Mouse (Mus musculus): ENCODE data around the gene Vwa3b. TPM values are rescaled to one million over a fixed set of nuclear protein-coding genes. Genes with fewer than 3 reads are reported as not detected.

Gene Vwa3b
- total RNA-seq, 1 experiment from 2014 or later: not detected

DNA sequence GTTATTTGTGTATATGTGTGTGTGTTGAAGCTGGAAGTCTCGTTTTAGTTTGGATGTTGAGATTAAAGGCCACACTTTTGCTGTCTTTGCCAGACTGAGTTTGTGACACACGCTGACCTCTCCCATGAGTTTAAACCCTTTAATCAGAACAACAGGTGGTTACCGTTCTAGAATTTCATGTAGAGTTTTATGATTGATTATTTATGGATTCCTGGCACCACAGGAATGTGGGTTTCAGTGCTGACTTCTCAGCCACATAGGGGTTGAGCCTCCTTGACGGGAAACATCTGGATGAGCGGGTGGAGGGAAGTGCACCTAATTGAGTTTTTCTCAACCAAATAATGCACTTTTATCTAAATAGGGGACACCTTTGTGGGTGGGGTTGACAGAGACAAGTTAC is 19.1 kb downstream of the Vwa3b start:
- ATAC-seq (replicated peaks; ENCODE audit: insufficient number of reproducible peaks, low FRiP score, low TSS enrichment, poor library complexity, severe bottlenecking): no peak

DNA sequence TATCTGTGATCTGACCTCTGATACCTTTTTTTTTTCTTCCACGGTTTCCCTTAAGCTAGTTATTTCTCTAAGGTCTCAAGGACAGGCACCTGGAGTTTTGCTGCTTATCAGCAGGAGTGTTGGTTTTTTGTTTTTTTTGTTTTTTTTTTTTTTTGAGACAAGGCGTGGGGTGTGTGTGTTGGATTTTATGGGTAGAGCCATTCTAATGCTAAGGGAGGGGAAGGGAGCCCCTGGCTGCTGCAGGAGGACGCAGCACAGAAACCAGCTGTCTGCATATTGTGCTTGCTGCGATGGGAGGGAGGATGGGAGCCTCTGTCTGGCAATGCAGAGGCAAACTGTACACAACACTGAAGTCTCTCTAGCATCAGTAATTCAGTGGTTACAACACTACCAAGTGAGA is 22.8 kb downstream of the Vwa3b start:
- ATAC-seq (replicated peaks; ENCODE audit: insufficient number of reproducible peaks, low FRiP score, low TSS enrichment, poor library complexity, severe bottlenecking): no peak

DNA sequence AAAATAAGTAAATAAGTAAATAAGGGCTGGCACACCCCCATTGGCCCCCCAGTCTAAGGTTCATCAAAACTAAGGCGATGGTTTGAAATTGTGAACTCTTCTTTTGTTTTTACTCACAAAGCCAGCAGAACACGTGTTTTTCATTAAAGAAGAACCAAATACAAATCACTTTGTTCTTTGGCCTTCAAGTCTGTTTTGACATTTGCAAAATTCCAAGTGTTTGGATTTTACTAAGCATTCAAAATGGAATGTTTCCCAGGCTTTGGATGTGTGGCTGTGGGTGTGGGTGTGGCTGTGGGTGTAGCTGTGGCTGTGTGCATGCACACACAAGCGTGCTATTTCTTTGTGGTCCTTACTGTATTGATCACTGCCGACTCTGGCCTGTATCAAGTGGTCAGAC is 27.3 kb downstream of the Vwa3b start:
- ATAC-seq (replicated peaks; ENCODE audit: insufficient number of reproducible peaks, low FRiP score, low TSS enrichment, poor library complexity, severe bottlenecking): no peak

DNA sequence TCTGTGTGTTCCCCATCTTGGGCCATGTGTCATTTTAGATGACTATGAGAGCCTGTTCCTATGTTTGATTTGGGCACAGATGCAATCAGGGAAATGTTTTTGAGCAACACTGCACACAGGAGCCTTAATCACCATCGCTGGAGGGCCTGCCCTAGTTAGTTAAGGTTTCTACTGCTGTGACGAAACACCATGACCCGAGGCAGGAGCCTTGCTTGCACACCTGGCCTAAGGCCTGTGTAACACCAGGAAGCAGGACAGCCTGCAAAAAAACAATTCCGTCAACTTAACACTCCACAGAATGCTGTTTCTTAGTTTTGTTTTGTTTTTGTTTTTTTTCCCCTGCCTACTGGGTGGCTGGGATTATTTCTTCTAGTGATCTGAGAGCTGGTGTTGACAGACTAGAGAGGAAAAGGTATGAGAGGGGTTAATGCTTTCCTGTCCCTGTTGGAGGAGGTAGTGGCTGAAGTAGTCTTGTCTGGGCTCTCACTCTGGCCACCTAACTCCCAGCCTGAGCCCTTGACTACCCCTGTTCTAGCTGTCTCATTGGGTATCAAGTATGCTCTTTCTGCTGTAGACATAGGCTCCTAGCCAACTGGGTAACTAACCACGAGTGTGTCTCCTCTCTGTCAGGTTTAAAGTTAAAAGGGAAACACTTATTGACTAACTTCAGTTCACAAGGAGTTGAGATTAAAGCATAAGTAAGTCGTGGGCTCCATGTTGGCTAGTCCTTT is 30.6 kb downstream of the Vwa3b start:
- ATAC-seq (replicated peaks; ENCODE audit: insufficient number of reproducible peaks, low FRiP score, low TSS enrichment, poor library complexity, severe bottlenecking): no peak

DNA sequence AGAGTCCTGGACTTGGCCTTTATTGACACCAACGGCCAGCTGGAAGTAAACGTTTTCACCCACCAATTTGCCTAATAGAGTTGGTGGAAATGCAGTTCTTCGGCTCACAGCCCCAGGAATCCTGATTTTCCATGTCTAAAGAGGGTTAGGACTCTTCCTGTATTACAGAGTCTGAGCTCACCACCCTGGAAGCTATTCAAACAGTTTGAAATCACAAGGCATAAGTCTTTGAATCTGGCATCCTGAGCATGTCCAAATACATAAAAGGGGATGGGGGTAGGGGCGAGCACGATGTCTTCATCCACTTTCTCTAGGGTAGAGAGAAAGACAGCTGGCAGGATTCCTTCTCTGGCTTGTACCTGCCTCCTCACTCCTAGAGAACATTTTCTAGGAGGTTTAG is 34.5 kb downstream of the Vwa3b start:
- ATAC-seq (replicated peaks; ENCODE audit: insufficient number of reproducible peaks, low FRiP score, low TSS enrichment, poor library complexity, severe bottlenecking): no peak

DNA sequence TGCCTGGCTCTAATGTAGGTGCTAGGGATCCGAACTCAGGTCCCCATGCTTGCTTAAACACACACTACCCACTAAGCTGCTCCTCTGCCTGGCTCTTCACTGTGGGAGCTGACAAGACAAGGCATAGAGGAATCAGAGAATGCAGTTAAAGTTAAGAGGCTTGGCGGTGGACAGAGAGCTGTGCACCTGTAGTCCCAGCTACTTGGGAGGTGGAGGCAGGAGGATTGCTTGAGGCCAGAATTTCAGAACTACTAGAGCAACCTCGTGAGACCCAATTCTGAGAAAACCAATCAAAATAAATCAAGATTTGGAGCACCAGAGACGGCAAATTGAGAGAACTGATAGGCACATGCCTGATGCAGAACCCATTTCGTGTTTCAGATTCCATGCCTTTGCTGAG is 36.7 kb downstream of the Vwa3b start:
- no peak for ATAC-seq (replicated peaks; ENCODE audit: insufficient number of reproducible peaks, low FRiP score, low TSS enrichment, poor library complexity, severe bottlenecking)

DNA sequence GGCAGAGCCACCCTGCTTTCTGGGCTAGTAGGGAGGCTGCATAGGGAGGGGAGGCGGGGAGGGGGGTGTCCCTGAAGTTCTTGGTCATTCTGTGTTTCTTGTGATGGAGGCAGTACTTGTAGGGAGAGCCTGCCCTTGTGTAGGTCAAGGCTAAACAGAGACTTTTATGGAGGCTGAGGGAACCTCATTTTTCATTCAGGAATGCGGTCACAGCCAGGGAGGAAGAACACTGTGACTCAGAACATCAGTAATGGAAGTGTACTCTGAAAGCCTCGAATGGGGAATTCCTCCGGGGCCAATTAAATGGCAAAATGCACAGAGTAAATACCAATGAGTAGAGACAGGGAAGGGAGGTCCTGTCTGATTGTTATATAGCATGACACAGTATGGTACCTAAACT is 37.4 kb downstream of the Vwa3b start:
- no peak for ATAC-seq (replicated peaks; ENCODE audit: insufficient number of reproducible peaks, low FRiP score, low TSS enrichment, poor library complexity, severe bottlenecking)

DNA sequence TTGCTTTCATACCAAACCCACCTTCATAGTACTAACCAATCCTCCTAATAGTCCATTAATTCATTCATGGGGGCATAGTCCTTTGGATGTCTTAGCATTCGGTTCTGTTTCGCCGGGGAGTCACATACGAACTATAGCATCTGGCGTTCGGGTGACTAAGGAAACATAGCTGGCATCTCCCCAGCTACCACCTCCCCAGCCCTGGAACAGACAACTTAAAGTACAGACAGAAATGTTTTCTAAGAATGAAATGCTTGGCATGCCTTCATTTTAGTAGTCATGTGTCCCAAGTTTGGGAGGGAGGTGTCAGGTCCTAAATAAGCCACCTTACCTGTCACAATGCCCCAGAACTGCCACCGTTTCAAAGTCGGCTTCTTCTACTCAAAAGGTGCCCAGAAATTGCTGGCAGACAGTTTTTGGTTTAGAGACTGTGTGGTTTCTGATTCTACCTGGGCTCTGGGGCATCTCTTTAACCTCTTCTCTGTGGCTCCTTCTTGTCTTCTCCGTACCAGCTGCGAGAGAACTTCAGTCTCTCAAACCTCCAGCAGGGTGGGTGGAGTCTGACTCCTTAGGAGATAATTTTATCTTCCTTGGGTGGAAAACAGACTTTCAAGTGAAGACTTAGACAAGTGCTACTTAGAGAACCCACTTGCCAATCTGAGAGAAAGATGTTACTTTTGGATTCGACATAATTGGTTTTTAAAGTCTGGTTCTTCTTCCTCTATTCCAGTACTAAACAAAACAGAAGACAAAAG is 39.4 kb downstream of the Vwa3b start:
- no peak for ATAC-seq (replicated peaks; ENCODE audit: insufficient number of reproducible peaks, low FRiP score, low TSS enrichment, poor library complexity, severe bottlenecking)

DNA sequence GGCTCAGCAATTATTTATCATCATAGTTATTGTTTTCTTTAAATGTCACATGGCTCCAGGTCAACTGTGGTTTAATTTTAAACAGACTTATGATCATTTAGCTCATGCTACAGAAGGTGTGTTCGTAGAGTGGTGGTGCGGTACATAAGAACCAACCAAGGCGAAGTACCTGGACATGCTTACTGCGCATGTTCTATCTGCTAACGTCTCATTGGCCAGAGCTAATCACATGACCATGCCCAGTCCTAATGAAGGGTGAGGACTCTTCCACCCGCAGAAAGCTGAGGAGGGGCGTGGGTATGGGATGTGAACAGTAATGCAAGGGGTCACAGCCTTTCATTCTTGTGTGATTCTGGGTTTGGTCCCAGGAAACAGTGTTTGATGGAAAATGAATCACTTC is 49.4 kb downstream of the Vwa3b start:
- no peak for ATAC-seq (replicated peaks; ENCODE audit: insufficient number of reproducible peaks, low FRiP score, low TSS enrichment, poor library complexity, severe bottlenecking)

DNA sequence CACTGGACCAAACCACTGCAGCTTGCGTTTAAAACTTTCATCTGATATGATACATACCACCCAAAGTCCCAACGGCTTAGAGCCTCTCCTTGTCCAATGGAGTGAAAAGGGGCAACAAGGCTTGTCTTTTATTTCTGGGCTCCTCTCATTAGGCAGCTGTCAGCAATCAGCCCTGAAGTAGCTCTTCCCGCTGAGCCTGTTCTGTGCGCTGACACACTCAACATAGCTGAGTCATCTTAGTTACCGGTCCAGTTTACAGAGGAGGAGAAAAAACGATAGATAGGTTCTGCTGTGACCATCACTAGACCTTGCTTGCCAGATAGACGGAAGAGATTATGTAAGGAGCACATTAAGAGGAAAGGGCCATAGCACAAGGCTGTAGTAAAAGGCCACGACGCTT is 50.9 kb downstream of the Vwa3b start:
- no peak for ATAC-seq (replicated peaks; ENCODE audit: insufficient number of reproducible peaks, low FRiP score, low TSS enrichment, poor library complexity, severe bottlenecking)

DNA sequence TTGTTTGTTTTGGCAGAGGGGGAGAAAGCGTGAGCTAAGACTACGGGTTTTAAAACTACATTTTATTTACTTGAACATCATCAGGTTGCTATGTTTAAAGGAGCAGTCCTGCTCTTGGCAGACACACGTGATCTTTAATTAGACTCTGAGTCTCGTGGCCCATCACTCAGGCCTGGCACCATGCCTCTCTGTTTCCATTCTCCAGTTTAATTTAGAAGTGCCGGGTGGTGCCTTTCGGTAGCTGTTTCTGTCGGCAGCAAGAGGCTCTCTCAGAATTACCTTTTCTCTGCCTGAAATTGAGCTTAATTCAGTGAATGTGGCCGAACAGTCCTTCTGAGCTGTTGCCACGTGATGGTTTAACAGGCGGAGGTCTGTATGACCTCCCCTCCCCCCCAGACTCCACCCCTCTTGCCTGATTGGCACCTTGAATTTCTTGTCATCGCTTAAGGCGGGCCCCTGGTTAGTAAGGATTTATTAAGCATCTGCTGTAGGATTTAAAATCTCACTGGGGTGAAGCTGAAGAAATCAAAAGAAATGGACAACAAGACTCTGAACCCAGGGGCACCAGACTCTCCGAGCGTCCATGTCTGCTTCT is 51.7 kb downstream of the Vwa3b start:
- no peak for ATAC-seq (replicated peaks; ENCODE audit: insufficient number of reproducible peaks, low FRiP score, low TSS enrichment, poor library complexity, severe bottlenecking)

DNA sequence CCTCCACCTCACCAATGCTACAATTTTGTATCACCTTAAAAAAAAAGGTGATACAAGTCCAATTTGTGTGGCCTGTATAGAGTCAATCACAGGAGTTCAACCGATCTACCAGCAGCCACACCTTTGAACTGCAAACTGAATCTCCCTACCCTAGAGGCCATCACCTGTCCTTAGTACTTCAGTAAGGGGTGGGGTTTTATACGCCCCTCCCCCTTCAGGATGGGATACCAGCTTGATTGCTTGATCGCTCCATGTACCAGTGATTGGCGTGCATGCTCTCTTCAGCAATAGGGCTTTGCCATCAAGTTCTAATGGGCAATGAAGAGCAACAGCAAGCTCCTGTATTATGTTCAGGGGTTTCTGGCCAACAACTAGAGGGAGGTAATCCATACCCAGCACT is 54.0 kb downstream of the Vwa3b start:
- ATAC-seq (replicated peaks; ENCODE audit: insufficient number of reproducible peaks, low FRiP score, low TSS enrichment, poor library complexity, severe bottlenecking): no peak

DNA sequence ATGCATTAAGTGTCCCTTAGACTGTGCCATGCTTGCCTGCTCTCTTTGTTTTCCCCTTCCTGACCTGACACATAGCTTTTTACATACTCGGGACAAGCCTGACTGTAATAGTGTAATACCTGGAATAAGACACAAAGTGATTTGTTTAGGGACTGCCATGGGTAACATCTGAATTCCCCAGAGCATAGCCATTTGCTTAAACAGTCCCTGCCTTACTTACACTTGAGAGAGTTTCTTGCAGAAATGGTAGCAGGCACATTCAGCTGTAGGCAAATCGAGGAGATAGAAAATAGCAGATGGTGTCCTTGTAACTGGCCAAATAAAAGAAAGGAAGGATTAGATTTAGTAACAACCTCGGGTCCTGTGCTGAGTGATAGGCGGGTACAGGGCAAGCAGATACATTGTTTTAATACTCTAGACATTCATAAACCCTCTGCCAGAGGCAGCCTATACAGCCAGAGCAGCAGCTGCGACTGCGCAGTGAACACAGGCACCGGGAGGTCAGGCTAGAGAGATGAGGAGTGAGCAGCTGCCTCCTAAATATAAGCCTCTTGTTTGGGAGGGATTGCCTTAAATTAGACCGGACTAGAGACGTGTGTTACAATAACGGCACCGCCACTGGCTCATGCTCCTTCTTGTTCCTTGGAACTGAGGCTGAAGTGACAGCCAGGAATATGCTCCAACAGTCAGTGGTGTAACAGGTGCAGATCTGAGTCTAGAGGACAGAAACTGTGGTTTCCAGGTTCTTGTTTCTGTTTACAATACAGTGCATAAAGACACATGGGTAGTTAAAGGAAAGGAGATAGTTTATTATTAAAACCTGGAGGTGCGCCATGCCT is 55.2 kb downstream of the Vwa3b start:
- ATAC-seq (replicated peaks; ENCODE audit: insufficient number of reproducible peaks, low FRiP score, low TSS enrichment, poor library complexity, severe bottlenecking): no peak

DNA sequence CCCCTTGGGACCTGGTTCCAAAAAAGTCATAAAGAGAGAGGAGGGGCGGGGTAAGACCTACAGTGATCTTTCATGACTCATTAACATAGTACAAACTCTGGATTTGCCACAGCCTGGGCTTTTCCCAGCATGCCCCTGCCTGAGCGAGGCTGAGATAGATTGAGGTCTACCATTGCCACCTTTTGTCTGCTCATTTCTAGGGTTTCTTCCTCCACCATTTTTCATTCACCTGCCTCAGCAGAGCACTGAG is 55.7 kb downstream of the Vwa3b start:
- ATAC-seq (replicated peaks; ENCODE audit: insufficient number of reproducible peaks, low FRiP score, low TSS enrichment, poor library complexity, severe bottlenecking): no peak

DNA sequence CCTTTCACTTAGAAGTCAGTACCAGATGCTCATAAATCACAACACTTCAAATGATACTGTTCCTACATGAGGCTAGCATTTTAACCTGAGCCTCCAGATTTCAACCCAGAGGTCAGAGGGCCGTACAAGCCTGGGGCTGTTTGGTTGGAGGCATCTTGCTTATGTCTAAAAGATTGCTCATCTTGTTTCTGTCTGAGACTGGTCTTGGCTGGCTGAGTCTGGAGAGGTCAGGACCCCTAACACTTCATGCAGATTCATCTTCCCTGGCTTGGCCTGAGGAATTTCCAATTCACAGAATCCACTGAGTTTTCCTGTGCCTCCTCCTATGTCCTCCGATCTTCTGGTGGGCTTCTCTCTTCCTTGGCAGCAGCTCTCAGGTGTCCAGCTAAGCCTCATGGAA is 57.7 kb downstream of the Vwa3b start:
- no peak for ATAC-seq (replicated peaks; ENCODE audit: insufficient number of reproducible peaks, low FRiP score, low TSS enrichment, poor library complexity, severe bottlenecking)

DNA sequence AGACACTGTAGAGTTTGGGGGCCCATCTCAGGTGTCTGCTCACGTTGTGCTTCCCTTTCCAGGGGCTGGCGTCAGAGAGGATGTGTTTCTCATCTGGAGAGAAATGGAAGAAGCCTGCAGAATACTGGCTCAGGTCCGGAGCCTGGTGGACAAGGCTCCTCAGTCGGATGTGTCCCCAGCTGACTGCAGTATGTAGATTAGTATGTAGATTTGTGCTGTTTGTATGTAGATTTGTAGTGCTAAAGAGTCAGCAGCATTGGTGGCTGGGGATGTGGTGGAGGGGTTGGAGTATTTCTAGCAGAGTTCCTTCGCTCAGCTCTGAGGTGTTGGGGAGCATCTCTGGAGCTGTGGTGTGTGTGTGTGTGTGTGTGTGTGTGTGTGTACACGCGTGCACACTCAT is 58.8 kb downstream of the Vwa3b start:
- ATAC-seq (replicated peaks; ENCODE audit: insufficient number of reproducible peaks, low FRiP score, low TSS enrichment, poor library complexity, severe bottlenecking): no peak

DNA sequence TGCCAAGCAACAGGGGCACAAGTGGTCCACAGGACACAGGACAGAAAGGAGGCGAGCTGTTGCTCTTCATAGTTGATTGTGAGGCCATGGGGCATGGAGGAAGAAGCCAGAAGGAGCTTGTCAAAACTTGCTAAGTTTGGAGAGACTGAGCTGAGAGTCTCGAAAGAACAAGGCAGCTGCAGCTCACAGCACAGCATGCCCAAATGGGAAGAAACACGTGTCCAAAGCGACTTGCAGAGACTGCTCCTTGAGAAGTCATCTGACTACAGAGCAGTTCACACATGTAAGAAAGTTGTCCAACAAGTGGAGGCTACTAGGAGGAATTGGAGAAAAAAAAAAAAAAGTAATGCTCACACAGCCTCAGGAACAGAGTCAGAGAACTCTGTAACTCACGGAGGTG is 62.8 kb downstream of the Vwa3b start:
- ATAC-seq (replicated peaks; ENCODE audit: insufficient number of reproducible peaks, low FRiP score, low TSS enrichment, poor library complexity, severe bottlenecking): no peak

DNA sequence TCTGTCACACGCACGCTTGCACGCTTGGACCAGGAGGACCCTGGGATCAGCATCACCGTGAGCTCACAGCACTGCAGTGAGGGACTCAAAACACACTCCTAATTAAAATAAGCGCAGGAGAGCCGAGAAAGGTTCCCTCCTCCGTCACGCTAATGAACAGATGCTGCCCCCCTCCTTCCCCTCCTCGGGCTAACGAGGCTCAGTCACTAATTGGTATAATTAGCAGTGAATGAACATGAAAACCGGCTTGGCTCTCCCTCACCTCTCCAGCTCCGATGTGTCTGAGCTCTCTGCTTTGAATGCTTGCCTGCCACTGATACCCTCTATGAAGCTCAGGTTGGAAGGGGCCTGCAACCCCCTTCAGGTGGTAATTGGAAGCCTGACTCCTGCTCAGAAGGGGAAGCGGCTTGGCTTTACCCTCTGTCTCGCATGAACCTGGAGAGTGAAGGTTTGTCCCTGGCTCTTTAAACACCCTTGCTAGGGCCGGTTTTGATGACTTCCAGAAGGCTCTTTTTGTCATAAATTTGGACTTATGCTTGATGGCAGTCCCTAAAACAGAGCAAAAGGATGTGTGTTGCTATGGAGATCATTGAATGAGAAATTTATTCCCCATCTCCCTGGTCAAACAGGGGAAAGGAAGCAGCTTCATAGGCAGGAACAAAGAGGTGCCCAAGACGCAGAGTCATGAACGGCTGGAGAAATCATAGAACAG is 71.1 kb downstream of the Vwa3b start:
- ATAC-seq (replicated peaks; ENCODE audit: insufficient number of reproducible peaks, low FRiP score, low TSS enrichment, poor library complexity, severe bottlenecking): no peak

DNA sequence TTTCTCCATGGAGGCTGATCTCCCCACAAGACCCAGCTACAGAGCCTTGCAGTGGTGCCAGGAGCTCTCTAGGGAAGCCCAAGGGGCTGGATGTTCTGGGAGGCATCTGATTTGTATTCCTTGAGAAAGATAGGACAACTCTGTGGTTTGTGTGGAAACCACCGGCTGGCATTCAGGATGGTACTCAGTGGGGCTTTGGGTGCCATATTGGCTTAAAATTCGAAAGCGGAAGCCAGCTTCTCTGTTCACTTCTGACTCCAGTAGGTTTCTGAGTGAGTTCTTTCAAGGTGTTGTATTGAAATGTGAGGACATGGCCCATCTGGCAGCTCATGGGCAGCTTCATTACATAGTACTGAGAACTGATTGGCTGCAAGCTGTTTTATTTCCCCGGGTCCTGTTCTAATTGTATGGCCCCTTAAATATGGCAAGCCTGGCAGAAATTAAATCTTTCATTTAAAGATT is 71.7 kb downstream of the Vwa3b start:
- no peak for ATAC-seq (replicated peaks; ENCODE audit: insufficient number of reproducible peaks, low FRiP score, low TSS enrichment, poor library complexity, severe bottlenecking)

Data from monocyte, adult 5-6 weeks (primary cell).